Mouse (Mus musculus) olfactory bulb, adult 2 months (tissue): ENCODE measurements around the gene Clstn3. TPM values are rescaled to one million over a fixed set of nuclear protein-coding genes. Genes with fewer than 3 reads are reported as not detected.

Source experiments
- H3K27ac ChIP-seq: fragments of 200-500 bp; 2 replicates; pipeline ENCODE4 v1.5.1; 2012; ENCODE audit warnings: low read depth, low read length; ENCODE audit not compliant: insufficient read depth
- H3K4me1 ChIP-seq: fragments of 200-500 bp; 2 replicates; pipeline ENCODE4 v1.6.1; 2012; ENCODE audit warnings: low read length; ENCODE audit not compliant: control insufficient read depth, insufficient read depth
- H3K4me3 ChIP-seq: fragments of 200-500 bp; 2 replicates; pipeline ENCODE4 v1.5.1; 2012; ENCODE audit warnings: mild to moderate bottlenecking, low read depth, low read length, moderate library complexity; ENCODE audit not compliant: insufficient read depth
- CTCF ChIP-seq: fragments of 200-500 bp; IDR thresholded peaks from 2 replicates; pipeline ENCODE4 v1.5.1; 2012; ENCODE audit warnings: low read depth, mild to moderate bottlenecking, low read length, moderate library complexity; ENCODE audit not compliant: insufficient read depth
- POLR2A ChIP-seq: fragments of 200-500 bp; IDR thresholded peaks from 2 replicates; pipeline ENCODE4 v1.6.1; 2012; ENCODE audit warnings: mild to moderate bottlenecking, low read depth, low read length, moderate library complexity; ENCODE audit not compliant: insufficient read depth
- WGBS: fragments of 180-500 bp; shearing (Covaris S2); methylation state at CpG from one replicate; pipeline ENCODE4 v1.1.7; 2018; 5-methylcytosine and 5-hydroxymethylcytosine counted together
- polyA plus RNA-seq: library from polyadenylated mRNA; stranded (reverse); fragments of >200 nt; gene quantifications from 2 replicates; pipeline ENCODE4 v1.2.4, GENCODE M21; 2012; ENCODE audit warnings: low replicate concordance; ENCODE audit not compliant: missing spikeins, insufficient read depth, insufficient read length

Gene Clstn3
- polyA plus RNA-seq, 1 experiment = not detected

DNA sequence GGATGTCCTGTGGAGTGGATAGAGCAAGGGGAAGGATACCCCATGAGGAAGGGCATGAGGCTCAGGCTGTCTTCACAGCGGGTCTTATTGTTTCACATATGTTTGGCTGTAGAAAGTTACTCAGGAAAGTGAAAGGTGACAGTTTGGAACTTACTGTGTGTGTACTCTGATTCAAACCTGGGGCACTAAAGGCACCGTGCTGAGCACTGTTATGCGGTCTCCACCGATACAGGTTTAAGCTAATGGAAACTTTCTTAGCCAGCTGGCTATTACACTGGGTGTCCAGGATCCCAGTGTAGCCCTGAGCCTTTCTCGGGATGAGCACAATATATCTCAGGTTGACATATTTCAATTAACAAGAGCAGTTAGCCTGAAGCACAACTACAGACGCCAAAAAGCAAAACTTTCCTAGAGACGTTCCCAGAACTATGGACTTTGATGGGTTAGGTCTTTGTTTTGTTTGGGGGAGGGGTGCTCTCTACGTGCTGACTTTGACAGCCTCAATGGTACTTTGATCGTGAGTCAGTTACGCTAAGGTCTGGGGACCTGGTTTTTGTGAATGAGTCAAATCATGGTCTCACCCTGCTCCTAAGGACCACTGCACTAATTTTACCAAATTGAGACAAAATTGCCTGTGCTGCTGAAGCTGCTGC is 35.4 kb upstream of the Clstn3 start:
- H3K4me1 ChIP-seq = no peaks in the 10 kb centered on the region
- no peak overlapping the region for H3K27ac ChIP-seq
- H3K4me3 ChIP-seq = no peak overlapping the region
- WGBS = 56% methylated on average over 10 of the region's 10 CpGs
- TF ChIP-seq CTCF (no peak), POLR2A (no peak)

DNA sequence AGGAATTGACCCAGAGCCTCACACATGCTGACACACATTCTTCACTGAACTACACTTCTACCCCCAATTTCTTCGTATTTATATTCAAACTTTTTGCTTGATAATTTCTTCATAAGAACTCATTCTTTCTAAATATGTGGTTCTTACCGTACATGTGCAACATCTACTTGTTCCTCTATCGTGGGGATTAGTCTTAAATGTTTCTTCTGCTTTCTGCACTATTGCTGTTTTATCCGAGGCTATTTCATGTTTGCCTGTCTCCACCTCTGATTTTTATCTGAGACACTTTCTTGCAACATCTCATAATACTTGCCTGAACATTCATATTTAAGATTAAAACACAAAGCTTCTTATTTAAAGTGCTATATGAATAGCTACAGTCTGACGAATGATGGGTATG is 31.5 kb upstream of the Clstn3 start:
- no peak for TF ChIP-seq CTCF
- no peak for TF ChIP-seq POLR2A
- 95% methylated on average over 5 of the region's 5 CpGs for WGBS
- H3K4me1 ChIP-seq = no peaks in the 10 kb centered on the region
- no peak overlapping the region for H3K4me3 ChIP-seq
- no peak overlapping the region for H3K27ac ChIP-seq

DNA sequence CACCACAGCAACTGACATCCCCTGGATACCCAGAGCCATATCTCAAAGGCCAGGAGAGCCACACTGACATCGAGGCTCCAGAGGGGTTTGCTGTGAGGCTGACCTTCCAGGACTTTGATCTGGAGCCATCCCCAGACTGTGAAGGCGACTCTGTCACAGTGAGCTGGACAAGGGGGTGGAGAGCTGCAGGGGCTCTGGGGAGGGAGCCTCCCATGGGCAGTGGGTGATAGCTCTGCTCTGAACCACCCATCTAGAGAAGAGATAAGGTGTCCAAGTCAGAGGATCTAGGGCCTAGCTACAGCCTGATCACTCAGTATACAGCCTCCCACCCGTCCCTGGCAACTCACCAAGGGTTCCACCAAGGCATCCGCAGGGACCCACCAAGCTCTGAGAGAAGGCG is 29.3 kb upstream of the Clstn3 start:
- WGBS = 80% methylated on average over 5 of the region's 5 CpGs
- H3K4me1 ChIP-seq = no peaks in the 10 kb centered on the region
- TF ChIP-seq POLR2A = no peak
- TF ChIP-seq CTCF = no peak
- no peak overlapping the region for H3K4me3 ChIP-seq
- no peak overlapping the region for H3K27ac ChIP-seq

DNA sequence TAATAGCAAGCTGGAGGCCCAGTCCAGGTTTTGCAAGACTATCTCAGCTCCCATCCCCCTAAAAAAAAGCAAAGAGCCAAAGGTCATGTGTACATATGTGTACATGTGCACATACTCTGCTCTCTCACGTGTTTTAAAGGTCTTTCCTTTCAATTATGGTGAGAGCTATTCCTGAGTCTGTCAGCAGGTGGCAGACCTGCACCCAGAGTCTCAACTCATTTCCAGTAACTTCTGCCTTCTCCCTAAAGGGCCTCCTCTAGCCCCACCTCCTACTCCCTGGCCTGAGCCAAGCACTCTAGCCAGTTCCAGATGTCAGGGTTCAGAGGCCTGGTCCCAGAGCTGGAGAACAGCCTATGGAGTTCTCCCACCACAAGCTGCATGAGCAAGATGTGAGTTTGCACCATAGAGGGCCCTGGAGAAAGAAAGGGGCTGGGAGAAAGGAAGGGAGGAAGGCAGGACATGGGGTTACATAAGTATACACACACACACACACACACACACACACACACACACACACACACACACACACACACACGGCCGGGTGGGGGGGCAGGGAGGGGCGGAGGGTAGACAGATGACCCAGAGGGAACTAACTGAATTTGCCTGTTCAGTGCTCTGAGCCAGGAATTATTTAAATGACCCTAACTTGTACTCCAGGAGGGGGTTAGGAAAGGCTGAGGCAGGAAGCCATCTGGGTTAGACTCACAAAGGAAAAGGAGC is 28.4 kb upstream of the Clstn3 start, which contains the start of gene C1rl:
TSS of gene C1rl (plus strand) at position 272 of the 720 bp plus-strand sequence.
- WGBS = 54% methylated on average over 4 of the region's 4 CpGs
- Histone ChIP-seq H3K4me1 (no peaks in the 10 kb centered on the region), H3K27ac (no peak within 1 kb of the TSS), H3K4me3 (no peak within 1 kb of the TSS)
- TF ChIP-seq CTCF (peak; percentile 38; the same call in 1 of the 2 replicates), POLR2A (no peak)

DNA sequence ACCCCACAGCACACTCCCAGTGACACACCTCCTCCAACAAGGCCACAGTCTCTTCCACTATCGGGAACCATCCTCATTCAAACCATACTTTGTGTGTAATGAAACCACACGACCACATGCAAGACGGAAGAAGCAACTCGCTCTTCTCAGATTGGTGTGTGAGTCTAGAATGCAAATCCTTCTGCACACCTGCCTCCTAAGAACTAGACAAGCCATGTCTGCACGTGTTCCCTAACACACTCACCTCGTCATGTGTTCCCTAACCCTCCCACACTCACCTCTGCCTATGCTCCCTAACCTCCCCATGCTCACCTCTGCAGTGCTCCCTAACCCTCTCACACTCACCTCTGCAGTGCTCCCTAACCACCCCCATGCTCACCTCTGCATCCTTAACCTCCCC is 26.8 kb upstream of the Clstn3 start:
- TF ChIP-seq CTCF (no peak), POLR2A (no peak)
- no peak overlapping the region for H3K27ac ChIP-seq
- 85% methylated on average over 6 of the region's 6 CpGs for WGBS
- H3K4me3 ChIP-seq = no peak overlapping the region
- H3K4me1 ChIP-seq = no peaks in the 10 kb centered on the region

- TF ChIP-seq POLR2A = no peak
- no peak for TF ChIP-seq CTCF
- no peak overlapping the region for H3K4me3 ChIP-seq
These were observed 24.4 kb upstream of the Clstn3 start for GRCm38 (mm10) chr6:124488952-124489351.

GRCm38 (mm10) chr6:124487509-124487908 is 22.9 kb upstream of the Clstn3 start:
- WGBS = 65% methylated on average over 2 of the region's 2 CpGs
- TF ChIP-seq CTCF (no peak), POLR2A (no peak)
- H3K27ac ChIP-seq = no peak overlapping the region
- 0 out of 2 replicates have a peak, but pooled peaks cover 3% of the 10 kb centered on the region for H3K4me1 ChIP-seq
- H3K4me3 ChIP-seq = no peak overlapping the region

More at GRCm38 (mm10) chr6:124488952-124489351, 24.4 kb upstream of the Clstn3 start:
- Histone ChIP-seq H3K27ac (no peak overlapping the region), H3K4me1 (0 out of 2 replicates have a peak, but pooled peaks cover 3% of the 10 kb centered on the region)
- 86% methylated on average over 4 of the region's 4 CpGs for WGBS

GRCm38 (mm10) chr6:124485414-124486144 is 21.0 kb upstream of the Clstn3 start:
- H3K4me3 ChIP-seq = peak overlapping the region; percentile 14; the same call in 1 of the 2 replicates
- H3K4me1 ChIP-seq = 0 out of 2 replicates have a peak, but pooled peaks cover 3% of the 10 kb centered on the region
- no peak for TF ChIP-seq POLR2A
- TF ChIP-seq CTCF = no peak
- 33% methylated on average over 21 of the region's 21 CpGs for WGBS
- H3K27ac ChIP-seq = 0 out of 2 replicates have a peak overlapping the region, but pooled peaks have one; percentile 4
